Mouse (Mus musculus) stomach, postnatal 0 days (tissue): ENCODE measurements at regions not wholly inside any gene's neighbourhood (a gene's known extent, or its start where the extent isn't known, plus 50 kb on each side); places are given as distances from the start of the nearest gene placed in this dataset.

Experiments
- CTCF ChIP-seq: IDR thresholded peaks from 2 replicates; pipeline ENCODE4 v1.5.1; 2016; ENCODE audit warnings: antibody characterized with exemption, low read depth, mild to moderate bottlenecking, moderate library complexity
- EP300 ChIP-seq: optimal IDR thresholded peaks from 2 replicates; pipeline ENCODE3; 2016; ENCODE audit warnings: antibody characterized with exemption

DNA sequence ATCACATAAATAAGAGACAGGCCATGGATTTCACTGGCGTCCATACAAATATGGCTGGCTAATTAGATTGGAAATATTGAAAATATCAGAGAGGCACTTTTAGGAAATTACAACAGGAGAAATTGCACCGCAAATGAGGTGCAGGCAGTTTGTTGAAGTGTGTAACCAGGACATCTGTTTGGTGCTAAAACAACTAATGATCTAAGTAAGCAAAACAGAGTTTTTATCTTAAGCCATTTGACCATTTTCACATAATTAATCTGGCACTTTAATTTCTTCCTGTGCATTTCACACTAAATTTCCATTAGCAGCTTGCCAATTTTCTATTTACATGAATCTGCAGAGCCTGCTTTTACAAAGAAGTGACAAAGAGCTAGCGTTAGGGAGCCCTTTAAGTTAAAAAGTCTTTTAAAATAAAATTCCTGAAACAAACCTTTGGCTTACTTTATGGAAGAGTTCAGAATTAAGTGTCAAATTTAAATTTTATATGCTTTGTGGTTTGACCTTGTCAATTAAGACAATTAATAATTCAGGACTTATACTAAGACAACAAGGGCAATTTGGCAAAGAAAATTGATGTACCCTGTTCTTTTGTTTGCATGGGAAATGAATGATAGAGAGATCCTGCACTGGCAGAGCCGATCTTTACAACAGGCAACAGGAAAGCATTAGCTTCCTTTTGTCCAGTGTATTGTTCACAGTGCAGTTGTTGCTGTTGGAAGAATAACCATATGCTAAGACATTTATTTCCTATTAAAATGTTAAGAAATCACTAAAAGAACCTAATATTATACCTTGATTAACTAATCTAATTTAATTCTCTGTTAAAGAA, 211.4 kb downstream of the Slitrk6 start:
- TF ChIP-seq CTCF (no peak), EP300 (no peak)
